Mouse (Mus musculus): ENCODE measurements at regions not wholly inside any gene's neighbourhood (a gene's known extent, or its start where the extent isn't known, plus 50 kb on each side); places are given as distances from the start of the nearest gene placed in this dataset.

GRCm38 (mm10) chr6:107389892-107390291, 139.7 kb upstream of the Lrrn1 start:
- TF ChIP-seq CTCF (IDR thresholded peaks at IDR 0.05; ENCODE audit: borderline replicate concordance, insufficient read depth, low read depth, low read length) = no peak
- TF ChIP-seq POLR2A (IDR thresholded peaks at IDR 0.05; ENCODE audit: borderline replicate concordance, insufficient read depth, low read length) = no peak
